Mouse (Mus musculus) heart, embryonic 14.5 days (tissue): ENCODE data around the gene Fam155a. TPM values are rescaled to one million over a fixed set of nuclear protein-coding genes. Genes with fewer than 3 reads are reported as not detected.
"Not testable (repeated sequence)": the region's sequence is repeated elsewhere in the genome, so short reads cannot be mapped to it uniquely, and the experiment has no call there.

Experiments used
- ATAC-seq: fragments of 200-750 bp; cut with Nextera tagmentation; 2 replicates; pipeline ENCODE4 v1.8.0; 2017; ENCODE audit warnings: low read depth, moderate TSS enrichment; ENCODE audit not compliant: insufficient number of reproducible peaks, insufficient read depth, low FRiP score
- H3K27ac ChIP-seq, 2 experiments: fragments of 200-500 bp in 1 of 2; fragments of 300-500 bp in 1 of 2; sonication (generic) in 1 of 2; replicated peaks in 1 of 2; 2 replicates each; pipeline ENCODE4 v1.5.1; 2012 to 2014; ENCODE audit warnings: low read depth in 2 of 2, low read length in 2 of 2, control low read depth in 1 of 2, mild to moderate bottlenecking in 1 of 2, mixed read lengths in 1 of 2; ENCODE audit not compliant: control insufficient read depth in 1 of 2, insufficient read depth in 1 of 2
- H3K27me3 ChIP-seq: fragments of 300-500 bp; sonication (generic); 2 replicates; pipeline ENCODE4 v1.6.1; 2014; ENCODE audit warnings: mild to moderate bottlenecking, low read length, control low read depth; ENCODE audit not compliant: control insufficient read depth, insufficient read depth
- H3K36me3 ChIP-seq: fragments of 300-500 bp; sonication (generic); 2 replicates; pipeline ENCODE4 v1.6.1; 2014; ENCODE audit warnings: mild to moderate bottlenecking, control low read depth, low read length, mixed read lengths; ENCODE audit not compliant: control insufficient read depth, insufficient read depth
- H3K4me1 ChIP-seq, 2 experiments: fragments of 200-500 bp in 1 of 2; fragments of 300-500 bp in 1 of 2; sonication (generic) in 1 of 2; 2 replicates each; pipeline ENCODE4 v1.6.1; 2012 to 2014; ENCODE audit warnings: low read length in 2 of 2, control low read depth in 1 of 2, mixed read lengths in 1 of 2; ENCODE audit not compliant: control insufficient read depth in 2 of 2, insufficient read depth in 2 of 2
- H3K4me2 ChIP-seq: fragments of 300-500 bp; sonication (generic); 2 replicates; pipeline ENCODE4 v1.6.1; 2014; ENCODE audit warnings: mild to moderate bottlenecking, low read length
- H3K4me3 ChIP-seq, 2 experiments: fragments of 200-500 bp in 1 of 2; fragments of 300-500 bp in 1 of 2; sonication (generic) in 1 of 2; 2 replicates each; pipeline ENCODE4 v1.5.1; 2012 to 2014; ENCODE audit warnings: low read length in 2 of 2, mild to moderate bottlenecking in 2 of 2, control low read depth in 1 of 2, low read depth in 1 of 2, moderate library complexity in 1 of 2; ENCODE audit not compliant: control insufficient read depth in 1 of 2, insufficient read depth in 1 of 2
- H3K9ac ChIP-seq: fragments of 300-500 bp; sonication (generic); 2 replicates; pipeline ENCODE4 v1.6.1; 2014; ENCODE audit warnings: mild to moderate bottlenecking, low read length
- H3K9me3 ChIP-seq: fragments of 300-500 bp; sonication (generic); 2 replicates; pipeline ENCODE4 v1.6.1; 2016; ENCODE audit warnings: low read length, control low read depth; ENCODE audit not compliant: control insufficient read depth
- WGBS: fragments of 180-500 bp; shearing (Covaris S2); extraction: QIAGEN DNeasy Blood & Tissue Kit; methylation state at CpG from one replicate; pipeline ENCODE4 v1.1.7; 2014; 5-methylcytosine and 5-hydroxymethylcytosine counted together
- polyA plus RNA-seq: library from polyadenylated mRNA; unstranded; fragments of >200 nt; fragmentation: Nextera tagmentation; extraction: Ambion mirVana; gene quantifications from 2 replicates; pipeline ENCODE4 v1.2.1, GENCODE M21; 2014

Gene Fam155a
- polyA plus RNA-seq, 1 experiment from 2014 or later = 0.16 TPM

DNA sequence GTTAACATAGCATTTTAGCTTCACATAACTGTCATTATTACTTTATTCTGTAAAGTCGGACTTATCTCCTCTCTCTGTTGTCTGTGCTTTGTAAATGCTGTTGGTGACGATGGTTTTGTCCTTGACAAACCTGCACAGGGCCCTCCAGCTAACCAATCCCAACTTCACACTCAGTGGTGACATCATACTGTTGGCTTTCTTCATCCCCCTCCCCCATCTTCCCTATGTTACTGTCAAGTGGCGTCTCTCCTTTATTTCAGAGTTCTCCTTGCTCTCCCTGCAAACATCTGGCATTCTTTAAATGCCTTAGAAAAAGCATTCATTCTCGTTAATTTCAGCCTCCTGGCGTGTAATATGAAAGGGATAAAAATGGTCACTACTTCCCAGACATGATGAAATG is 78.6 kb downstream of the Fam155a start:
- Histone ChIP-seq H3K4me2 (0 out of 2 replicates have a peak overlapping the region, but pooled peaks have one; percentile 9), H3K9ac (no peak overlapping the region), H3K27ac (no peak overlapping the region), H3K36me3 (no peaks in the 10 kb centered on the region), H3K9me3 (no peaks in the 10 kb centered on the region), H3K4me3 (no peak overlapping the region), H3K27me3 (no peaks in the 10 kb centered on the region), H3K4me1 (no peaks in the 10 kb centered on the region)
- WGBS = 23% methylated on average over 5 of the region's 5 CpGs
- no peak for ATAC-seq

GRCm38 (mm10) chr8:9660014-9660413 is 110.9 kb downstream of the Fam155a start:
- WGBS = 78% methylated on average over 3 of the region's 3 CpGs
- not testable (repeated sequence) for ATAC-seq, H3K27ac ChIP-seq, H3K4me3 ChIP-seq, H3K4me2 ChIP-seq, H3K4me1 ChIP-seq, H3K9me3 ChIP-seq, H3K9ac ChIP-seq, H3K27me3 ChIP-seq, H3K36me3 ChIP-seq

- no peak overlapping the region for H3K9ac ChIP-seq
- no peaks in the 10 kb centered on the region for H3K9me3 ChIP-seq
- no peak overlapping the region for H3K4me3 ChIP-seq
- no peaks in the 10 kb centered on the region for H3K27me3 ChIP-seq
- H3K36me3 ChIP-seq = no peaks in the 10 kb centered on the region
- WGBS = 88% methylated on average over 2 of the region's 2 CpGs
- H3K4me2 ChIP-seq = no peak overlapping the region
- H3K4me1 ChIP-seq = no peaks in the 10 kb centered on the region
- ATAC-seq = no peak
- no peak overlapping the region for H3K27ac ChIP-seq
Observed at GRCm38 (mm10) chr8:9656901-9657300, 114.1 kb downstream of the Fam155a start.

- ATAC-seq = no peak
- Histone ChIP-seq H3K9ac (no peak overlapping the region), H3K9me3 (no peaks in the 10 kb centered on the region), H3K4me3 (no peak overlapping the region), H3K27ac (no peak overlapping the region), H3K4me1 (no peaks in the 10 kb centered on the region), H3K27me3 (no peaks in the 10 kb centered on the region), H3K36me3 (no peaks in the 10 kb centered on the region), H3K4me2 (no peak overlapping the region)
- 84% methylated on average over 6 of the region's 6 CpGs for WGBS
Observed at GRCm38 (mm10) chr8:9654826-9655225, 116.1 kb downstream of the Fam155a start.

DNA sequence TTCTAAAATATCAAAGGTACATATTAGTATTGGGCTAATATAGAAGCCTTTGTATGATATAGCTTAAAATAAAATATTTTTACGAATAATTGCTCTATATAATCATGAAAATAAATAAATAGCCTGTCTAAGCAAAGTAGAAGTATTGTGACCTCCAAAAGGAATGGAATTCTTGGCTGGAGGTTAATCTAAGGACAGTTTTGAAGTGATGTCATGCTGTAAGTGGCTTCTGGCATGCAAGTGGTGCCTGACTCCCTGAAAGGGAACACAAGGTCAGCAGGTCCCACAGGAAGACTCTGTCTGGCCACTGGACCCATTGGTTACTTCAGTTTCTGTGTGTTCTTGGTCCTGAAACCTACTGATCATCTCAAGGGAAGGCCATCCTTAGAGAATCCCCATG is 117.3 kb downstream of the Fam155a start:
- ATAC-seq = no peak
- Histone ChIP-seq H3K4me1 (no peaks in the 10 kb centered on the region), H3K4me2 (no peak overlapping the region), H3K9ac (no peak overlapping the region), H3K27me3 (no peaks in the 10 kb centered on the region), H3K4me3 (no peak overlapping the region), H3K9me3 (no peaks in the 10 kb centered on the region), H3K27ac (no peak overlapping the region), H3K36me3 (no peaks in the 10 kb centered on the region)
- WGBS = 35% methylated on average over 1 of the region's 1 CpGs

- no peaks in the 10 kb centered on the region for H3K36me3 ChIP-seq
- H3K4me1 ChIP-seq = no peaks in the 10 kb centered on the region
- no peak overlapping the region for H3K27ac ChIP-seq
- H3K4me2 ChIP-seq = no peak overlapping the region
- 61% methylated on average over 2 of the region's 2 CpGs for WGBS
- no peak overlapping the region for H3K9ac ChIP-seq
- H3K4me3 ChIP-seq = no peak overlapping the region
- ATAC-seq = no peak
- H3K27me3 ChIP-seq = no peaks in the 10 kb centered on the region
- H3K9me3 ChIP-seq = no peaks in the 10 kb centered on the region
Observed at GRCm38 (mm10) chr8:9638162-9638561, 132.8 kb downstream of the Fam155a start.

DNA sequence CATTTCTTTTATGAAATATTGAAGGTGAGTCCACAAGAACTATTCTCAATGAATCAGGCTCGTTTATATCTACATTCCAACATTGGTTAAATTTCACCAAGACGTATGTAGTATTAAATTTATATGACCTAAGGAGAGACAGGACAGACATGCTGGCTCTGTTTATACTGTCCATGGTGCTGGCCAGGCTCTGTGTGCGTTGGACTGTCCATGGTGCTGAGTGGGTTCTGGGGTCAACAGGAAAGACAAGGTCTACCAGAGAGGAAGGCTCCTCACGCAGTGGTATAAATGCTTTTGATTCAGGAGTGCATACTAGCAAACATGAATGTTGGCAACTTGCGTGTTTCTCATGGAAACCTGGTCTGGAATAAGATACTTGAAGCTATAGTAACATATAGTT is 135.7 kb downstream of the Fam155a start:
- H3K27ac ChIP-seq = no peak overlapping the region
- H3K9ac ChIP-seq = no peak overlapping the region
- H3K4me2 ChIP-seq = no peak overlapping the region
- WGBS = 56% methylated on average over 5 of the region's 5 CpGs
- no peaks in the 10 kb centered on the region for H3K4me1 ChIP-seq
- H3K36me3 ChIP-seq = no peaks in the 10 kb centered on the region
- ATAC-seq = no peak
- no peaks in the 10 kb centered on the region for H3K27me3 ChIP-seq
- H3K9me3 ChIP-seq = no peaks in the 10 kb centered on the region
- no peak overlapping the region for H3K4me3 ChIP-seq

DNA sequence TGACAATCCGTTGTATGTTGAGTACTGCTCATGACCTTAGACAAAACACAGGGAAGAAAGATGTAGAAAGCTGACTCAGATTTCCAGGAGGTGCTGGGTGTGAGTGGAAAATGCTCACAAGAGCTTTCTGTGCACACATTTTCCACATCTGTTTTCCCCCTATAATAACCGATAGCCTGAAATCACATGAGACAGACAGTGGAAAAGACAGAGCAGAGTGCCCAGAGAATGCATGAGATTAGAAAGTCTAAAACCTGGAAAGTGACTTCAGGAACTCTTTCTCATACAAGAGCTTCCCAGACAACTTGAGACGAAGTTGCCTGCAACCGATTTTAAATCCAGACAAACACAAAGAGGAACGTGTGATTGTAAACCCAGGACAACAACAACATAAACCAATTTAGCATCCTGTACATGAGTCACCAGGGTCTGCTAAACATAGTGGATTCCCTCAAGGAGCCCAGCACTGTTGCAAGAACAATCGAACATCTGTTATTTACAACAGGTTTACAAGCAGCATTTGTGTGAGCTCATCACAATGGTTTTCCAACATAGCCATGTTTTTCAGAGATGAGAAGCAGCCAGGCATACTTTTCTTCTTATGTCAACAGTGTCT is 163.8 kb downstream of the Fam155a start:
- 64% methylated on average over 6 of the region's 6 CpGs for WGBS
- no peaks in the 10 kb centered on the region for H3K9me3 ChIP-seq
- no peak for ATAC-seq
- H3K9ac ChIP-seq = no peak overlapping the region
- no peak overlapping the region for H3K4me2 ChIP-seq
- H3K4me1 ChIP-seq = no peaks in the 10 kb centered on the region
- no peak overlapping the region for H3K4me3 ChIP-seq
- no peaks in the 10 kb centered on the region for H3K36me3 ChIP-seq
- no peaks in the 10 kb centered on the region for H3K27me3 ChIP-seq
- H3K27ac ChIP-seq = no peak overlapping the region
